Mouse (Mus musculus) liver (tissue): ENCODE data around the gene Elane.

Experiments used
- DNase-seq: peaks from one replicate; pipeline ENCODE4 v3.0.0-alpha.2; 2020; ENCODE audit warnings: mixed read lengths

Elane gene

GRCm38 (mm10) chr10:79886054-79886453 lies at the start of gene Elane:
Gene Elane (plus strand): TSS chr10:79886247.
- DNase-seq: no peak

GRCm38 (mm10) chr10:79836918-79837317 lies 49.1 kb upstream of the Elane start:
- DNase-seq: no peak

GRCm38 (mm10) chr10:79838151-79838550 lies 47.9 kb upstream of the Elane start:
- DNase-seq: no peak

GRCm38 (mm10) chr10:79840091-79840490 lies 46.0 kb upstream of the Elane start:
- no peak for DNase-seq

GRCm38 (mm10) chr10:79840644-79841551 lies 45.1 kb upstream of the Elane start:
- peak; percentile 60 for DNase-seq

GRCm38 (mm10) chr10:79842322-79842721 lies 43.7 kb upstream of the Elane start:
- no peak for DNase-seq

- no peak for DNase-seq
These were observed 42.6 kb upstream of the Elane start for GRCm38 (mm10) chr10:79843476-79843875.

- DNase-seq: no peak
These were observed 39.5 kb upstream of the Elane start for GRCm38 (mm10) chr10:79846553-79846952.

GRCm38 (mm10) chr10:79849941-79850628 lies 36.0 kb upstream of the Elane start:
- no peak for DNase-seq

GRCm38 (mm10) chr10:79851653-79852052 lies 34.4 kb upstream of the Elane start:
- DNase-seq: no peak

- no peak for DNase-seq
These were observed 33.8 kb upstream of the Elane start for GRCm38 (mm10) chr10:79852107-79852789.

GRCm38 (mm10) chr10:79852827-79853226 lies 33.2 kb upstream of the Elane start:
- DNase-seq: no peak

- peak; percentile 88 for DNase-seq
These were observed 32.7 kb upstream of the Elane start for GRCm38 (mm10) chr10:79853392-79853791.

GRCm38 (mm10) chr10:79853860-79854795 lies 31.9 kb upstream of the Elane start, which contains the start of gene Ptbp1:
Gene Ptbp1 (plus strand): TSS chr10:79854427.
- DNase-seq: peak; percentile 100

GRCm38 (mm10) chr10:79854801-79855541 lies 31.1 kb upstream of the Elane start:
- peak; percentile 72 for DNase-seq

- DNase-seq: peak; percentile 67
These were observed 30.4 kb upstream of the Elane start for GRCm38 (mm10) chr10:79855558-79856184.

GRCm38 (mm10) chr10:79856280-79856679 lies 29.8 kb upstream of the Elane start:
- no peak for DNase-seq

GRCm38 (mm10) chr10:79856704-79857451 lies 29.2 kb upstream of the Elane start:
- DNase-seq: no peak

GRCm38 (mm10) chr10:79857452-79857811 lies 28.6 kb upstream of the Elane start:
- DNase-seq: peak; percentile 68

GRCm38 (mm10) chr10:79857894-79858293 lies 28.2 kb upstream of the Elane start:
- DNase-seq: no peak
